Mouse (Mus musculus) ovary, postnatal 14 days (tissue): Measurements from ENCODE around the gene Iars.
"Not testable (repeated sequence)": the region's sequence is repeated elsewhere in the genome, so short reads cannot be mapped to it uniquely, and the experiment has no call there.

Experiments
- DNase-seq: peaks from one replicate; pipeline ENCODE4 v3.0.0; 2022; ENCODE audit warnings: low spot score

The Iars gene

GRCm38 (mm10) chr13:49738011-49738410 is 56.1 kb downstream of the Iars start:
- no peak for DNase-seq

GRCm38 (mm10) chr13:49741285-49742040 is 59.6 kb downstream of the Iars start:
- DNase-seq, result no peak

GRCm38 (mm10) chr13:49756591-49756990 is 74.7 kb downstream of the Iars start:
- no peak for DNase-seq

GRCm38 (mm10) chr13:49757966-49758365 is 76.1 kb downstream of the Iars start:
- no peak for DNase-seq

- no peak for DNase-seq
These were observed 78.8 kb downstream of the Iars start for GRCm38 (mm10) chr13:49760675-49761074.

- no peak for DNase-seq
These were observed 80.3 kb downstream of the Iars start for GRCm38 (mm10) chr13:49762208-49762607.

- DNase-seq, result no peak
These were observed 83.4 kb downstream of the Iars start for GRCm38 (mm10) chr13:49765306-49765705.

GRCm38 (mm10) chr13:49766269-49766668 is 84.4 kb downstream of the Iars start:
- DNase-seq, result no peak

GRCm38 (mm10) chr13:49768048-49768447 is 86.1 kb downstream of the Iars start:
- no peak for DNase-seq

GRCm38 (mm10) chr13:49769111-49769510 is 87.2 kb downstream of the Iars start:
- DNase-seq, result no peak

GRCm38 (mm10) chr13:49771536-49771935 is 89.6 kb downstream of the Iars start:
- not testable (repeated sequence) for DNase-seq
